Mouse (Mus musculus): ENCODE data around the gene Pla2g4b. TPM values are rescaled to one million over a fixed set of nuclear protein-coding genes. Genes with fewer than 3 reads are reported as not detected.

The Pla2g4b gene
- total RNA-seq, 2 experiments from 2014 or later, result 0.82 to 2.2 TPM

DNA sequence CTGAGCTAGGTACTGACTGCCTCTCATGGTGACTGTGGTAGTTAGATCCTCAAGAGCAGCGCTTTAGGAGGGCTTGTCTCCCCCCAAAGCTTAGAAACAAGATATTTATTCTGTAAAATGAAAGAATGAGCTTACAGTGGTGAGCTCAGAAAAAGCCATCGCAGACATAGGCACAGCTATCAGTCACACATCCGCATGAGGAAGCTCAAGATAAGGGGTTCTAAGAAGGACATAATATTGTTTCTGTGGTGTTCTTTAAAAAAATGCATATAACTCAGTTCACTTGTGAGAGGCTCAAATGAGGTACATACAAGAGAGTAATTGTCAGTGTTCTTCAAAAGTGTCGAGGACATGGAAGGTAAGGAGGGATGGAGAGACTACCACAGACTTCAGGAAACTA, 17.3 kb upstream of the Pla2g4b start:
- no peak for DNase-seq

DNA sequence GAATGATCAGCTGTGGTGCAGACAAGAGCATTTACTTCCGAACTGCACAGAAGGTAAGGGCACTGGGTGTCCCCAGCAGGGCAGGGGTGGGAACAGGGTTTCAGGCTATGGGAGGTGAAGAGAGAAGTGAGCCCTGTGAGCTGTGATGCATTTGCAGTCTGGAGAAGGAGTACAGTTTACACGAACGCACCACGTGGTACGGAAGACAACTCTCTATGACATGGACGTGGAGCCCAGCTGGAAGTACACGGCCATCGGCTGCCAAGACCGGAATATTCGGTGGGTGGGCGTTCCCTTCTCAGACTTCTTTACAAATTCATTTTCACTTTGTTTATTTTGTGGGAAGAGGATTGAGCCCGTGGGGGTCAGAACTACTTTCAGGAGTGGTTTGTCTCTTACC, 15.6 kb upstream of the Pla2g4b start:
- no peak for DNase-seq

DNA sequence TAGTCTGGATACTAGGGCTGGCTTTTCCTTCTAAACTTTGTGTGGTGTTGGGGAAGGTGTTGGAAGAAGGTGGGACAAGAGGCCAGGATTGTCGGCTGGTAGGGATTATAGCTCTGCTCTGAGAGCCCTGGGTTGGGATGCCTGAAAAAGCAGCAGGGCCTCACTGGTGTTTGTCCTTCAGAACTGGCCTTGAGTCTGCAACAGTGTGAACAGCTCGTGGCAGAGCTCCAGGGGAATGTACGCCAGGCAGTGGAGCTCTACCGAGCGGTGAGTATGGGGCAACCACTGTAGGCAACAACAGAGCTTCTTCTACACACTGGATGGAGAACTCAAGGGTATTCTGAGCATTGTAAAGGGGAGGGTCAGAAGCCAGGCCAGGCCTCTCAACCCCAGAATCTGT, 8.9 kb upstream of the Pla2g4b start:
- no peak for DNase-seq

DNA sequence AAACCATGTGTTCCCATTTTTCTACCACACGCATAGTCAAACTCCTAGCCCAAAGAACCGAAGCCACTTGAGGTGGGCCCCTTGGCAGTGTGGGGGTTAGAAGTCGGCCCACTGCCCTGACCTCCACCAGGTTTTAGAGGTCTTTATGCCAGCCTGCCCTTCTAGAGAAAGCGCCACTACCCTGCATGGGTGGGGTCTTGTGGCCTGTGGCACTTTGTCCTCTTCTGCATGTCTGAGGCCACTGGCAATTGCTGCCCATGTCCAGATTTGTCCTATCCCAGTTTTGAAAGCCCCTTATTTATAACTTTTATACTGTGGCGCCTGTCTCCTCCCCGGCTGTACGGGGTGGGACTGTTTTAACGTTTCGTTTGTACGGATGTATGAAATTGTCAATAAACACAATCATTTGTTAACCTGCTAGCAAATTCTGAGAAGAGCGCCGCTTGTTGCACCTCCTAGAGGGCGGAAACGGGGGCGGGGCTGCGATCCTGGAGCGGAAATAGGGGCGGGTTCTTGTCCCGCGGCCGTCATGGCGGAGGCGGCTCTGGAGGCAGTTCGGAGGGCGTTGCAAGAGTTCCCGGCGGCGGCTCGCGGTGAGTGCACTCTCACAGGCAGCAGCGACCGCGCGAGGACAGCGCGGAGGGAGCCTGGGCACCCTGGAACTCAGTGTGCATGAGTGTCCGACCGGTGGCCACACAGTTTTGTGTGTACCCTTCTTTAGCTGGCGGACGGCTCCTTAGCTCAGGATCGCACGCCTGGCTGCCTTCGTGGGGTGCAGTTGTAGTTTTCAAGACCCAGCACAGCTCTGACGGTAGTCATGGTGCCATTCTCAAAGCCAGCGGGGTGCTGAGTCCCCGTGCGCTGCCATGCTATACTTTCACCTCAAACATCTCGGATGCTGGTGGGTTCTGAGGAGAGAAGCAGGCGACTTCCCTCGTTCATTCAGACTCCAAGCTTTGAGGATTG, 6.0 kb upstream of the Pla2g4b start, which contains the start of the genes Jmjd7 and Gm28042:
TSS of gene Jmjd7 (plus strand) at position 500 of the 966 bp plus-strand sequence.
TSS of gene Gm28042 (plus strand) at position 510 of the 966 bp plus-strand sequence.
- peak; percentile 95 for DNase-seq

DNA sequence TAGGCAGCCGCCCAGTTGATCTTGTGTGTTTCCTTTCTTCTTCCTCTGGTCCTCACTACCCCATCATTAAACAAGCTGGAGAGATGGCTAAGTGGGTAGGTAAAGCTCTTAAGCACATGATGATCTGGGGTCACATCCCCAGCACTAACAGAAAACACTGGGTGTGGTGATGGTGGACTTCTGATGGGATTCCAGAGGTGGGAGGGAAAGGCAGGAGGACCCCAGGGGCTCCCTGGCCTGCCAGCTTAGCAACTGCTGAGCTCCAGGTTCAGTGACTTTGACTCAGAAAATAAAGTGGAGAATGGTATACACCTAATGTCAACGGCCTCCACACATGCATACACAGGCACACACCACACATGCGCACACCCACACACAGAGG, 5.3 kb upstream of the Pla2g4b start:
- no peak for DNase-seq

DNA sequence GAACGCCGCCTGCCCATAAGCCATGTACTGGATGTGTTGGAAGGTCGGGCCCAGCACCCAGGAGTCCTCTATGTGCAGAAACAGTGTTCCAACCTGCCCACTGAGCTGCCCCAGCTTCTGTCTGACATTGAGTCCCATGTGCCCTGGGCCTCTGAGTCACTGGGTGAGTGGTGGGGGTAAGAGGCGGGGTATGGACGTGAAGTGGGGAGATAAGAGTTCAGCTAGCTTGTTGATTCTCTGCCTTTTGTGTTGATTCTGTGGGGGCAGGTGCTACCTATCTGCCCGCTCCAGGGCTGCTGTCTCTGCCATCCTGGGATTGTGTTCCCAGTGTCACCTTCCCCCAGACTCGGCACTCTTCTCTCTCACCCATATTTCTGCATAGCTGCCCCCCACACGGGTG, 2.8 kb upstream of the Pla2g4b start:
- DNase-seq, result no peak

DNA sequence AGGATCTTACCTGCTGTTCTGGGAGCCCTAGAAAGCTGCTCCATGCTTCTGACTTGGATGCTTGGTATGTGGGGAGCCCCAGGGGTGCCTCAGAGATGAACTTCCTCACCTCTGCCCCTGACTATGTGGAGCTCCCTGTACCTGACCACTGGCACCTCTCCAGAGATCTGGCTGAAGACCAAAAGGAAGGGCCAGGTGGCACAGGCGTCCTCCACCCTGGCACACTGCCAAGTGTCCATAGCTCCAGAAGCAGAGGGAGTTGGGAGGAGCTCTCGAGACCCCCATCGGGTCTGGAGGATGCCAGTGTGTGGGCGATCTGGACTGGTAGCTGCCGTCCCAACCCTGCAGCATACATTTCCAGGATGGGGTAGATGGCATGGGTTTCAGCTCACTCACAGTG, 509 bp downstream of the Pla2g4b start:
- no peak for DNase-seq

DNA sequence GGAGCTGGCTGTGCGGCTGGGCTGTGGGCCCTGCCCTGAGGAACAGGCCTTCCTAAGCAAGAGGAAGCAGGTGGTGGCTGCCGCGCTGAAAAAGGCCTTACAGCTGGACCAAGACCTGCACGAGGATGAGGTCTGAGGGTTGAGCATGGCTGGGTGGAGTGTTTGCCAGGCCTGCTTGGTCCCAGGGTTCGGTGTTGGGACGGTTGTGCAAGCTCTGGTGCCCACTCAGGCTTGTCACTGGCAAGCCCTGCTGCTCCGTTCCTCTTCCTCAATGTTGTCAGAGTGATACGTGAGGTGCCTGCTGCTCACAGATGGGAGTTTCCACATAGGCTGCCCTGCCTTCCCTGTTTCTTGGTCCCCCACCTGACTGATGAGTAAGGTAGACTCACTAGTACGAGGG, 4.5 kb downstream of the Pla2g4b start:
- no peak for DNase-seq

DNA sequence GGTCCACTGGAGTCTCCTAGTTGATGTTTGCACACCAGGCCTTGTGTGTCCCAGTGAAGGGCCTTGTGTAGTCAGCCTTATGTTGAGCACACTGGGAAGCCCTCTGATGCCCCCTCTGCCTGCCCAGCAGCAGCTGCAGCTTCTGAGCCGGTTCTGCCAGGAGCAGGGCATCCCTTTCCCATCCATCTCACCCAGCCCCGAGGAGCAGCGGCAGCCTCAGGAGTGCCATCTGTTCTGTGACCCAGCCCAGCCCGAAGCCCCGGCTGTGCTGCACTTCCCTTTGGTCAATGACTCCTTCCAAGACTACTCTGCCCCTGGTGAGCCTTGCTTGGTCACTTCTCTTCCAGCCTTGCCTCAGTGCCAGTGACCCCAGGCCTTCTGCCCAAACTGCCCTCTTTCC, 7.8 kb downstream of the Pla2g4b start:
- DNase-seq, result no peak

DNA sequence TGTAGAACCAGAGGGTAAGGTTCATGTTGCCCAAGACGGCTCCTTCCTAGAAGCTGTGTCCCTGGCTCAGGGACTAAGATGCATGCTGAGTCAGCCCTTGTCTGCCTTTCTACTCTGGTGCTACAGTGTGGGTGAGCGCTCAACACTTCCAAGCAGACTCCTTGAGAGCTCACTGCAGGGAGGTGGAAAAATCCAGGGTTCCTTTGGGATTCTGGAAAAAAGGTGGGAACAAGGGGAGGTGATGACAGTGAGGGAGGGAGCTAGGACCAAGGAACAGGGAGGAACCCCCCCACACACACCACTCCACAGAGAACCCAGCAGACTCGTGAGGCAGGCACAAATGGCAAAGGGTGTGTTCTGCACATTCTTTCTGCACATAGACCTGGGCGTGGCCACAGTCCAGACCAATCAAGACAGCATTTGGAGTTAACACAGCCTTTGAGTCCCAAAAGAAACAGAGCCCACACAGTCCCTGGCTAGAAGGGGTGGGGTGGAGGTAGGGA, 10.9 kb downstream of the Pla2g4b start:
- DNase-seq, result no peak

DNA sequence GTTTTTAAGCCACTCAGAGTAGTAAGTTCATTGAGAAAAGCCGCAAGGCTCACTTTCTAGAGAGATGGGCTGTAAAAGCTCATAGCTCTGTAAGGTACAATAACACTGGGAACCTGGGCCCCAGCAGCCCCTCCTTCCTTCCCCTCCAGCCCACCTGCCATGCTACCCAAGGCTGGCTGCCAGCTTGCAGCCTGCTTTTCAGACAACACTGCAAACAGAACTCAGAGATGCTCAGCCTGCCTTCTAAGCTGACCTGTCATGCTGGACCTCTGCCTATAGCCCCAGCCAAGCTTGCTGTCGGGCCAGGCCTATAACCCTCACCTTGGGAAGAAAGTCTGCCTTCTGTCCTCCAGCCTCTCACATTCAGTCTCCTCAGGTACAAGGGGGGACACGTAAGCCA, 11.5 kb downstream of the Pla2g4b start:
- no peak for DNase-seq

DNA sequence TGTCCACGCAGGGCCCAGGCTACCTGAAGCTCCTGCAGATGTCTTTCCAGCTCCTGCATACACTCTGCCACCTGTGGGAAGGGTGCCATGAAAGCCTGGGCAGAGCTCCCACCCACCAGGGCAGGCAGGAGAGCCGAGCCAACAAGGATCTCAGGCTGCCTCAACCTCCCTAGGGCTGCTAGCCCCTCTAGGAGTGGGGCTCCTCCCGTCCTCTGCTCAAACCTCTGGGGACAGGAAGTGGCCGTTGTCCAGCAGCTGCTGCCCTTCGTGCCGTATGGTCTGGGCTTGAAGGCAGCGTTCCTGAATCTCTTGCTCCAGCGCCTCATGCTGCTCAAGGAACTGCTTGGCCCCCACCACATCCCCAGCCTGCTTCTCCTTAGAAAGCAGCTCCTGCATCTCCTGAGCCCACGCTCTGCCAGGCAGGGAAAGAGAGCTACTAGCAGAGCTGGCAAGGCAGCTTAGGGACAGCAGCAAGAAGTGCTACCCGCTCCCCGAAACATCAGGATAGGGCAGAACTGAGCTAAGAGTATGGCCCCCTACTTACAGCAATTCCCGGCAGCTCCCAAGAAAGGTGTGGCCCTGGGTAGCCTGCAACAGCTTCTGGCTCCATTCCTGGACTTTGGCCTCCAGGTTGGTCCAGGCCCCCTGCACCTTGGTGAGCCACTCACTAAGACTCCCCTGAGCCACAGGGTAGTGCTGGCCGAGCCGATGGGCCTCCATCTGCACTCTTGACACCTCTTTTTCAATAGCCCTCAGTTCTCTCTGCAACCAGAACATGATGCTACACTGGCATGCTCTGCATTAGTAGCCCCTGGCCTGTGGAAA, 13.5 kb downstream of the Pla2g4b start:
- no peak for DNase-seq

DNA sequence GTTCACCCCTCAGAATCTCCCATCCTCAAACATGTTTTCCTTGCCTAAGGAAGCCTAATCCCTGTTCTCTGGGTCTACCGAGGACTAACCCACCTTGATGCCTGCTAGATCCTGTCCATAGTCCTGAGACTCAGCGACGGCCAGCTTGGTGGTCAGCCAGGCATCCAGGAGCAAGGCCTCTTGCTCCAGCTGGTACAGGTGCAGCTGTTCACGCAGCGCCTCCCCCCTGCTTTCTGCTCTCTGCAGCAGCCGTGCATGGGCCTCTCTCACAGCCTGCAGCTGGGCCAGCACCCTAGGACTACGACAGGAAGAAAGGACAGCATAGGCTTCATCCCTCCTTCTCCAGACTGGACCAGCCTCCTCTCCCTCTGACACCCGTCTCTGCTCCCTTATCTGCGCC, 15.0 kb downstream of the Pla2g4b start:
- no peak for DNase-seq

DNA sequence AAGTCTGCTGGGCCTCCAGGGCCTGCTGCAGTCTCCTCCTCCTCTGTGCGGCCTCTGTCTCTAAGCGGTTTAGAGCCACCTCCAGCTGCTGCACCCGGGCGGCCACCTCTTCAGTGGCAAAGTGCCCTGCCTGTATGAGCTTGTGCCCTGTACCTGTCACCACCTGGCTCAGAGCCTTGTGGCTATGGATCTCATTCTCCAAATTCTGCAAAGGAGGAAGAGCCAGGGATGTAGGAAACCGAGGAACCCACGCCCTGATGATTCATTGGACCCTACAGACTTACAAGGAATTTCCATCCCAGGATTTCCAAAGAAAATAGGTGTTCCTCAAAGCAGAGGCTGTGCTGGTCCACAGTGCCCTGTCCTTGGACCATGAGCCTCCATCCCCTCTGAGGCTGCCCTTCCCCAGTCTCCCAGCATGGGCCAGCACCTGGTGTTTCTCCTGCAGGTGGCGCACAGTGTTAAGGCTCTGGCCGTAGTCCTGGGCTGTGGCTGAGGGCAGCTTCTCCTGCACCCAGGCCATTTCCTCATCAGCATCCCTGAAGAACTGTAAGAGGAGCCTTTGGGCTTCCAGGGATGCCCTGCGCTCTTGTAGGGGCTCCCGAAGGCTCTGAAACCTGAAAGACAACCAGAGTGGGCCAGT, 16.5 kb downstream of the Pla2g4b start:
- peak; percentile 53 for DNase-seq

DNA sequence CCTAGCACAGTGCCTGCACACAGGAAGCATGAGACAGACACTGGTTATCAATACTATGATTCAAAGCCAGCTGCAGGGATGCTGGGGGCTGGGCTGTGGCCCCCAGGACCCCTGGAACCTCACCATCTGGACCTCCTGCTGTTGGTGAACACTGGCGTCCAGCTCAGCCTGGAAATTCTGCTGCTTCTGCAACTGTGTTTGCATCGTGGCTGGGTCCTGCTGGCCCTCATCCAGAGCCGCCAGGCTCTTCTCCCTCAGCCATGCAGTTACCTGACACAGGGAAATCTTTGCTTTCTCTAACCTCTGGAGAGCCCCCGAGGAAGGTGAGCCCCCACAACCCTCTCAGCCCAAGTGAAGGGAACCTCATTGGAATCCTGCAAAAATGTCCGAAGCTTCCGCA, 18.2 kb downstream of the Pla2g4b start:
- no peak for DNase-seq

DNA sequence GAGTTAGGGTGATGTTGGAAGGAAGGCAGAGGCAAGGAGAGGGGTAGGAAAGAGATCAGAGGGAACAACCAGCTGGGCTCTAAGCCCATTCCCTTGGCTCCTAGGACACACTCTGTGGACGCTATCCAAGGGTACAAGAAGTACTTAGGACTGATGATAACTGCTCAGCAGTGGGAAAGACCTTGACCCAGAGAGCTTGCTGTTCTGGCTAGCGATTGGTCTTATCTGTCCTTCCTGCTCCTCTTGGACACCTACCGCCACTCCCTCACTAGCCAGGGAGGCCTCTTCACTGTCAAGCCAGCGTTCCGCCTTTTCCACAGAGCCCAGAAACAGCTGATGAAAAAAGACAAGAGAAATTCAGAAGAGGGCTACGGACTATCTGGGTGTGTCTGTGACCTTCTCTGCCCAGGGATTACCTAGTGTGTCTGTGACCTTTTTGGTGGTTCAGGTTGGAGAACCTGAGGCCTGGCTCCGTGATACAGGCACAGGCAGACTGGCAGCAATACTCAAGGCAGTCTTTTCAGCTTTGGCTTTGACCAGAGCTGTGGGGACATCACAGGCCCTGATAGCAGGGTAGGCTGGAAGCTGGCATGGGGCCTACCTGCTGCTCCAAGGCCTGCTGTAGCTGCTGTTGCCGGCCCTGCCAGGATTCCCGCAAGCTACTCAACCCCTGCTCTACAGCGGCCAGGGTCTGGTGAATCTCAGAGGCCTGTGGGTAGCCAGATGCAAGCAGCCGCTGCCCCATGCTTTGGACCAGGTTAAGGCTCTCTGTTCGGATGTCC, 21.7 kb downstream of the Pla2g4b start:
- no peak for DNase-seq

DNA sequence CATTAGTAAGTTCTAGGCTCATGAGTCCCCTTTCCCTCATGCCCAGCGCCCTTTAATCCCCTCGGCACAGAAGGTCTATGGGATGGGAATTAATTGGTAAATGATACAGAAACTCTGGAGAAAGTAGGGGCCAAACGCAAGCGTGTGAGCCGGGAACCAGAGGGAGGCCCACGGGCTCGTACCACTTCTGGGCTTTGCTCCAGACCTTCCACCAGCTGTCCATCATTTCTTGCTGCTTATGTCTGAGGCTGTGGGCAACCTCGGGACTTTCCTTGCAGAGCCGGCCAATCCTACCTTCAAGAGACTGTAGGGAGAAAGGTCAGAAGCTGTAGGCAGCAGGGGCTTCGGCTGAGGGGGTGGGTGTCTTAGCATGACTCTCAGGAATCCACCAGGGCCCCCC, 22.7 kb downstream of the Pla2g4b start:
- no peak for DNase-seq

DNA sequence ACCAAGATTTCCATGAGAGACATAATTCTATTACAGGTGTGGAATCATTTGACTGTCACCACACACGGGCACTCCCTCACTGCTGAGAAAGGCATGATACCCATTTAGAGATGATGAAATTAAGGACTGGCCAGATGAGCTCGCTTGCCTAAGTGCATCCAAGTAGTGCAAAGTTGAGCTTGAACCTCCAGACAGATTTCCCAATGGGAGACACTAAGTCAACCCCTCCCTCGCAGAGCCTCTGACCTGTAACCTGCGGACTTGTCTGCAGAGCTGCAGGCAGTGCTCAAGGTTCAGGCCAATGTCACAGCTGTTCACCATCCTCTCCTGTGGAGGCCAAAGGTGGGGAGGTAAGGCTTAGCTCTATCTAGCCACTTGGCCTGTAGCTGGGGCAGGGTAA, 25.6 kb downstream of the Pla2g4b start:
- no peak for DNase-seq

DNA sequence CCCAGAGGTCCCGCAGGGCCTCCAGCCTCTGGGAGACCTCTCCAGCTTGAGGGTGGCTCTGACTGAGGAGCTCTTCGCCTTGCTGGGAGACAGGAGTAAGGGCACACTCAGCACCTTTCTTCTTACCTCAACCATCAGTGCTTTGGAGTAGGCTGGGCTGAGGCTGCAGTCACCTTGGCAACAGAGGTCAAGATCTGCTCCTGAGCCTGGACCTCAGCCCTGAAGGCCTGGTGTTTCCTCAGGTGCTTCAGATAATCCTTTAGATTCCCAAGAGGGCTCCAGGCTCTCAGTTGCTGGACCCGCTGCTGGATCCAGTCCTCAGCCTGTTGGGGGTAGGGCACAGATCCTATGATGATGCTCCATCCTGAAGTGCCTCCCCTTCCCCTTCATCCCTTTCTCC, 26.2 kb downstream of the Pla2g4b start:
- no peak for DNase-seq

DNA sequence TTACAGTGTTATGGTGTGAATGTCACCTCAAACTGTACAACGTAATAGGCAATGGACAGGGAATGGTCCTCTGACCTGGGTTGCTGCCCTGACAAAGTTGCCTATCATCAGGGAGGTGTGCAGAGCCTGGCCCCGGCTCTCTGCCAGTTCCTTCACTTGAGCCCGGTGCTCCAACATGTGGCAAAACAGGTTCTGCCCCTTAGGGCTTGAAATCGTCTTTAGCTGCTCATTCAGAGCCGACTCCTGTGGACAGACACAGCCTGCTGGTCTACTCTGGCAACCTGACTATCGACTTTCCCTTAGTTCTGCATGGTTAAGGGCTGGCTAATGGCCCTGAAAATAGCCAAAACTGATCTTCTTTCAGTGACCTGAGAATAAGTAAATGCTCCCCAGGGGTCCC, 27.0 kb downstream of the Pla2g4b start:
- no peak for DNase-seq

DNA sequence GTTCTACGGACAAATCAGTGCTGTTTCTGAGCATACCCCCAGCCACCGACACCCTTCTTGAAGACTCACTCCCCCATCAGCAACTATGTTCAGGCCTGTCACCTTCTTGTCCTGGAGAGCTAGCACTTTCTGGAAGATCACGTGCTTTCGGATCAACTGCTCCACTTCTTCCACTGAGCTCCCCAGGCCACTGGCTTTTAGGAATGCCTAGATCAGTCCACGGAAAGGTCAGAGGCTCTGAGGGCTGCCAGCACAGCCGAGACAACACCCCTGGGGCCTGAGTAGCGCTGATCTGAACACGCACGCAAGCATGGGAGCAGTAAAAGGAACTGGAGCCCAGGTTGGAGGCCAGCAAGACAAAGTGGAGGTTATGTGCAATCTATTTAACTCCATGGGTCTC, 27.4 kb downstream of the Pla2g4b start:
- DNase-seq, result no peak

DNA sequence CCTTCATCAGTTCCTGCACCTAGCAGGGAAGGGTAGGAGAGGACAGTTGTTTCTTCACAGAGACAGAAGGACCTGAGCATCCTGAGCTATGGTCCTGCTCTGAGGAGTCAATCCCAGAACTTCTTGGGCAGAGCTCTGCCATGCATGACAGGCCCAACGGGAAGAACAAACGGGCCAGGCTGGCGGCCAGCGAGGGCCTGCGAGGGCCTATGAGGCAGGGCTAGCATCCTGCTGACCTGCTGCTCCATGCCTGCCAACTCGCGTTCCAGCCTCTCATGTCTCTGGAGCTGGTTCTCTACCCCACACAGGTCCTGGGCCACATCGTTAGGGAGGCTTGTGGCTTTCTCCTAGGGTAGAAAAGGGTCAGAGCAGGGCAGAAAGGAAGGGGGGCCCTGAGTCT, 29.0 kb downstream of the Pla2g4b start:
- DNase-seq, result no peak
